Mouse (Mus musculus) olfactory bulb, adult 2 months (tissue): ENCODE data around the gene Utrn.

Experiments
- CTCF ChIP-seq: fragments of 200-500 bp; IDR thresholded peaks from 2 replicates; pipeline ENCODE4 v1.5.1; 2012; ENCODE audit warnings: low read depth, mild to moderate bottlenecking, low read length, moderate library complexity; ENCODE audit not compliant: insufficient read depth
- POLR2A ChIP-seq: fragments of 200-500 bp; IDR thresholded peaks from 2 replicates; pipeline ENCODE4 v1.6.1; 2012; ENCODE audit warnings: mild to moderate bottlenecking, low read depth, low read length, moderate library complexity; ENCODE audit not compliant: insufficient read depth

DNA sequence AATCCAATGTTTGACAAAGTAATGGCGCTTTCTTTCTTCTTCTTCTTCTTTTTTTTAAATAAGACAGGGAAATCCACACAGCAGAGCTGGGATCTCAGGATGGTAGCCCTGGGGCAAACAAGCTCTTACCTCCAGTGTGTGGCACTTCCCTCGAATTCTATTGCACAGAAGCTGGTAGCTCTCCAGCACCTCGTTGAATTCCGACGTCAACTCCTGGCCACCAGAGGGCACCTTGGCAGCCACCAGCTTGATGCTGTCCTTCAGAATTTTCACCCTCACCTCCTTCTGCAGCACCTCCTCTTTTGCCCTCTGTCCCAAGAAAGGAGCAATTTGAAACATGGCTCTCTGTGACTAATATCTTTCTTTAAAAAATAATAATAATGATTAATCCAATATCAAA is 178.6 kb downstream of the Utrn start:
- TF ChIP-seq CTCF (peak; percentile 58; the same call in 1 of the 2 replicates), POLR2A (no peak)
